Mouse (Mus musculus) embryo, embryonic 9.5 days (tissue): ENCODE data around the gene Hist1h4f.

Experiments
- DNase-seq: peaks from one replicate; pipeline ENCODE4 v3.0.0-alpha.2; 2017; ENCODE audit errors: extremely low spot score

The Hist1h4f gene

GRCm38 (mm10) chr13:23533560-23534367 lies 17.7 kb downstream of the Hist1h4f start, which contains the start of gene Hist1h2af:
TSS of gene Hist1h2af (plus strand) at chr13:23533906.
- peak; percentile 87 for DNase-seq

- peak; percentile 71 for DNase-seq
Observed at GRCm38 (mm10) chr13:23532262-23533075, 19.0 kb downstream of the Hist1h4f start.

- DNase-seq: peak; percentile 100
Observed at GRCm38 (mm10) chr13:23530901-23531875, 20.3 kb downstream of the Hist1h4f start, which contains the start of gene Hist1h4h. TSS of gene Hist1h4h (plus strand) at chr13:23531050.

GRCm38 (mm10) chr13:23530181-23530900 lies 21.1 kb downstream of the Hist1h4f start:
- DNase-seq: peak; percentile 84

- DNase-seq: no peak
Observed at GRCm38 (mm10) chr13:23529480-23530165, 21.8 kb downstream of the Hist1h4f start.

- DNase-seq: no peak
Observed at GRCm38 (mm10) chr13:23529005-23529404, 22.4 kb downstream of the Hist1h4f start.

- DNase-seq: peak; percentile 95
Observed at GRCm38 (mm10) chr13:23526312-23526711, 25.1 kb downstream of the Hist1h4f start.

GRCm38 (mm10) chr13:23525901-23526300 lies 25.5 kb downstream of the Hist1h4f start:
- DNase-seq: peak; percentile 76

GRCm38 (mm10) chr13:23524654-23525053 lies 26.8 kb downstream of the Hist1h4f start:
- peak; percentile 86 for DNase-seq

GRCm38 (mm10) chr13:23523976-23524375 lies 27.5 kb downstream of the Hist1h4f start:
- no peak for DNase-seq

- DNase-seq: peak; percentile 84
Observed at GRCm38 (mm10) chr13:23521703-23522102, 29.7 kb downstream of the Hist1h4f start.

- peak; percentile 90 for DNase-seq
Observed at GRCm38 (mm10) chr13:23519416-23519815, 32.0 kb downstream of the Hist1h4f start.

- DNase-seq: peak; percentile 90
Observed at GRCm38 (mm10) chr13:23518885-23519284, 32.6 kb downstream of the Hist1h4f start.

GRCm38 (mm10) chr13:23518295-23518603 lies 33.2 kb downstream of the Hist1h4f start:
- no peak for DNase-seq

GRCm38 (mm10) chr13:23517603-23518294 lies 33.7 kb downstream of the Hist1h4f start:
- peak; percentile 93 for DNase-seq

GRCm38 (mm10) chr13:23516822-23517602 lies 34.4 kb downstream of the Hist1h4f start:
- peak; percentile 91 for DNase-seq

- DNase-seq: no peak
Observed at GRCm38 (mm10) chr13:23515826-23516620, 35.4 kb downstream of the Hist1h4f start.

- no peak for DNase-seq
Observed at GRCm38 (mm10) chr13:23515281-23515680, 36.2 kb downstream of the Hist1h4f start.
